Comparison of ENCODE assay signal across 8 mouse cellular contexts in the genomic region with DNA sequence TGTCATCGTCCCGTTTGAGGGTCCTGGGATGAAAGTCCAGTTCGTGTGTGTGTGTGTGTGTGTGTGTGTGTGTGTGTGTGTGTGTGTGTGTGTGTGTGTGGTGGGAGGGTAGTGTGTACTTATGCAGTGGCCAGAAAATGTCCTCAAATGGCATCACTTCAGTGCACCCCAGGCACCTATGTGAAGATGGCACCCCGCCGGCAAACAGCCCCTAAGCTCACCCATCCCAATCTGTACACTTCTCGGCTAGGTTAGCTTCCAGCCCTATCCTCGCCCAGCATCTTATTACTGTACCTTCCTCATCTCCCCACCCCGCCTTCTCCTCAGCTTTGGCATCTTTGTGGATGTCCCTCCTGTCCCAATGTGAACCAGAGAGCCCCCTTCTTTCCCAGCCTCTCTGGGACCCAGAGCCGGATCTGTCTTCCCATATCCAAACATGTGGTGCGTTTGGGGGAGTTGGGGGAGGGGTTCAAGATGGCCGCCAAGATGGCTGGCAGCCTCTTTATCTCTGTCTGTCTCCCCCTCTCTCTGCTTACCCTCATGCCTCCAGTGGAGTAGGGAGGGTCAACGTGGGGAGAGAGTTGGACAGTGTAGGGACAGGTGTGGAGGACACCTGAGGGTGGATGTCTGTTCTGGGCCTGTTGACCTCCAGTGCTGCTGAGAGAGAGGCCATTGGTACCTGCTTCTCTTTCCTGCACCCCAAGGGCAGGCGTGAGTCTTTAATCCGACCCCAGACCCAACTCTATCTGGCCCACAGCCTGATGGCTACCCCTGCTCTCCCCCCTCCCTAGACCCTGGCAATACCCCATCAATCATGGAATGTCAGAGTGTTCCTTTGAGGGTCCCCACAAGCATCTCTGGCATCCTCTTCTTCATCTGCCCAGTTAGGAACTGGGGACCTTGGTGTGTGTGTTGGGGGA. TPM values are rescaled to one million over a fixed set of nuclear protein-coding genes. Genes with fewer than 3 reads are reported as not detected.
DNase-seq lines count a peak whose midpoint lies in the region; ATAC-seq and TF ChIP-seq lines count a peak whose summit lies in the region.

No protein-coding gene starts in this region.

- H3K36me3 ChIP-seq in heart, postnatal 0 days (replicated peaks; ENCODE audit: control insufficient read depth, insufficient read depth, low read length), result no peaks in the 10 kb centered on the region
- H3K36me3 ChIP-seq in MEL (ENCODE audit: control insufficient read depth in 1 of 2, insufficient read depth in 2 of 2, low read length in 2 of 2), result no peaks in the 10 kb centered on the region
- H3K36me3 ChIP-seq in forebrain, embryonic 12.5 days (replicated peaks), result peaks cover 6% of the 10 kb centered on the region; the same call in 1 of the 2 replicates
- no peaks in the 10 kb centered on the region for H3K36me3 ChIP-seq in liver, embryonic 15.5 days (replicated peaks)

- ATAC-seq in heart, postnatal 0 days (ENCODE audit: insufficient read depth, low read depth), result no peak
- no peak for ATAC-seq in forebrain, embryonic 12.5 days (ENCODE audit: low FRiP score)
- ATAC-seq in liver, embryonic 15.5 days (ENCODE audit: insufficient read depth), result no peak
- no peak for ATAC-seq in activated CD4-positive, CD25-positive, alpha-beta regulatory T cell, adult 4 months

- H3K9me3 ChIP-seq in heart, postnatal 0 days (replicated peaks; ENCODE audit: control insufficient read depth, low read length), result no peaks in the 10 kb centered on the region
- no peaks in the 10 kb centered on the region for H3K9me3 ChIP-seq in MEL (replicated peaks; ENCODE audit: insufficient read depth, low read length)
- no peaks in the 10 kb centered on the region for H3K9me3 ChIP-seq in forebrain, embryonic 12.5 days
- H3K9me3 ChIP-seq in liver, embryonic 15.5 days (replicated peaks), result no peaks in the 10 kb centered on the region

- no peak for TF ChIP-seq RAD21 in MEL (IDR thresholded peaks at IDR 0.05; ENCODE audit: low read depth, low read length)

- H3K4me3 ChIP-seq in heart, postnatal 0 days (ENCODE audit: low read depth, low read length), result peak overlapping the region; percentile 89
- H3K4me3 ChIP-seq in MEL (ENCODE audit: control insufficient read depth in 1 of 2, insufficient read depth in 1 of 2, low read depth in 2 of 2, low read length in 2 of 2), result peak overlapping the region; percentile 60 to 84; a peak in 3 of 4 replicates
- peak overlapping the region; percentile 96 for H3K4me3 ChIP-seq in forebrain, embryonic 12.5 days (replicated peaks)
- H3K4me3 ChIP-seq in liver, embryonic 15.5 days (replicated peaks), result no peak overlapping the region

- H3K4me1 ChIP-seq in heart, postnatal 0 days (ENCODE audit: control insufficient read depth, insufficient read depth), result peaks cover 21% of the 10 kb centered on the region
- H3K4me1 ChIP-seq in MEL (ENCODE audit: control insufficient read depth in 1 of 2, insufficient read depth in 2 of 2, low read length in 2 of 2), result 0 out of 4 replicates have a peak, but pooled peaks cover 0 to 7% of the 10 kb centered on the region in 2 experiments
- H3K4me1 ChIP-seq in forebrain, embryonic 12.5 days, result peaks cover 57% of the 10 kb centered on the region
- H3K4me1 ChIP-seq in liver, embryonic 15.5 days (replicated peaks), result peaks cover 48% of the 10 kb centered on the region

- peak overlapping the region; percentile 100 for H3K4me2 ChIP-seq in heart, postnatal 0 days (ENCODE audit: low read depth, low read length)
- peak overlapping the region; percentile 84 for H3K4me2 ChIP-seq in forebrain, embryonic 12.5 days
- H3K4me2 ChIP-seq in liver, embryonic 15.5 days, result peak overlapping the region; percentile 89

- DNase-seq in heart, postnatal 0 days (ENCODE audit: low spot score), result no peak
- no peak for DNase-seq in heart, postnatal 36 days
- DNase-seq in MEL (ENCODE audit: low read depth, low spot score), result no peak
- DNase-seq in urinary bladder, postnatal 36 days (ENCODE audit: low spot score in 2 of 2), result no peak
- no peak for DNase-seq in kidney, postnatal 14 days

- intact Hi-C loops in heart, postnatal 36 days (cut with DNase I), result no loop called here

- no peak for TF ChIP-seq POLR2A in MEL (IDR thresholded peaks at IDR 0.05; ENCODE audit: control insufficient read depth in 1 of 2, insufficient read depth in 1 of 2, low read depth in 1 of 2, low read length in 2 of 2, poor library complexity in 1 of 2)

- no peak overlapping the region for H3K27ac ChIP-seq in heart, postnatal 0 days (ENCODE audit: low read depth)
- no peak overlapping the region for H3K27ac ChIP-seq in MEL (ENCODE audit: control insufficient read depth, low read depth, low read length)
- peak overlapping the region; percentile 99; the same call in 1 of the 2 replicates for H3K27ac ChIP-seq in forebrain, embryonic 12.5 days
- H3K27ac ChIP-seq in liver, embryonic 15.5 days (replicated peaks), result no peak overlapping the region

- 37% methylated on average over 14 of the region's 14 CpGs for WGBS in heart, postnatal 0 days
- WGBS in forebrain, embryonic 12.5 days, result 15% methylated on average over 14 of the region's 14 CpGs
- 28% methylated on average over 14 of the region's 14 CpGs for WGBS in liver, embryonic 15.5 days (ENCODE audit: insufficient replicate concordance)

- H3K9ac ChIP-seq in heart, postnatal 0 days (replicated peaks; ENCODE audit: low read depth, low read length), result no peak overlapping the region
- H3K9ac ChIP-seq in MEL (ENCODE audit: control insufficient read depth, low read depth, low read length, poor library complexity, severe bottlenecking), result peak overlapping the region; percentile 89
- H3K9ac ChIP-seq in forebrain, embryonic 12.5 days, result peak overlapping the region; percentile 91
- H3K9ac ChIP-seq in liver, embryonic 15.5 days, result no peak overlapping the region

- TF ChIP-seq EP300 in heart, postnatal 0 days (IDR thresholded peaks at IDR 0.05; ENCODE audit: low read depth), result no peak
- no peak for TF ChIP-seq EP300 in MEL (IDR thresholded peaks at IDR 0.05; ENCODE audit: low read depth in 1 of 2, low read length in 2 of 2)

- H3K79me2 ChIP-seq in MEL (ENCODE audit: control insufficient read depth, insufficient read depth, low read length, poor library complexity), result peaks cover 21% of the 10 kb centered on the region

- H3K27me3 ChIP-seq in heart, postnatal 0 days (ENCODE audit: control insufficient read depth, insufficient read depth, low read length), result peaks cover 4% of the 10 kb centered on the region; the same call in 1 of the 2 replicates
- no peaks in the 10 kb centered on the region for H3K27me3 ChIP-seq in MEL (ENCODE audit: control insufficient read depth in 1 of 2, insufficient read depth in 2 of 2, low read length in 2 of 2)
- H3K27me3 ChIP-seq in forebrain, embryonic 12.5 days, result peaks cover 2% of the 10 kb centered on the region; the same call in 1 of the 2 replicates
- peaks cover 64% of the 10 kb centered on the region for H3K27me3 ChIP-seq in liver, embryonic 15.5 days

- no peak for TF ChIP-seq CTCF in heart, postnatal 0 days (IDR thresholded peaks at IDR 0.05; ENCODE audit: low read depth)
- no peak for TF ChIP-seq CTCF in MEL (IDR thresholded peaks at IDR 0.05 in 2 of 3, conservative IDR thresholded peaks at IDR 0.05 in 1 of 3; ENCODE audit: control insufficient read depth in 1 of 3, insufficient read depth in 1 of 3, low read depth in 2 of 3, low read length in 3 of 3, poor library complexity in 1 of 3, severe bottlenecking in 1 of 3)

TF ChIP-seq in MEL, 35 proteins besides CTCF, POLR2A, EP300 and RAD21 (continues in another document):
- no peak for TF ChIP-seq SIN3A (IDR thresholded peaks at IDR 0.05; ENCODE audit: low read length)
- no peak for TF ChIP-seq UBTF (IDR thresholded peaks at IDR 0.05; ENCODE audit: borderline replicate concordance, insufficient read depth, low read depth, low read length)
- TF ChIP-seq E2F4 (IDR thresholded peaks at IDR 0.05; ENCODE audit: borderline replicate concordance, low read depth, low read length), result no peak
- TF ChIP-seq POLR2AphosphoS2 (IDR thresholded peaks at IDR 0.05; ENCODE audit: low read length), result no peak

RNA-seq across cellular contexts. Expression of a gene that starts 1.9 kb away (rescaled TPM):
- total RNA-seq in heart, postnatal 0 days (2014; rRNA removed; ENCODE audit: low replicate concordance), result 28.7 and 58.4 TPM in 2 replicates
- 3.8 and 4.4 TPM in 2 replicates for polyA plus RNA-seq in heart, postnatal 0 days (2015; fragmentation: Nextera tagmentation; extraction: Ambion mirVana)
- total RNA-seq in heart, postnatal 36 days (2021), result 10 to 100 TPM; 13.9 to 15.0 TPM
- total RNA-seq in MEL (2012; rRNA removed), result 17.7 and 21.7 TPM in 2 replicates
- polyA plus RNA-seq in MEL (2012; ENCODE audit: insufficient read depth in 1 of 2, insufficient read length in 2 of 2, low read depth in 1 of 2, low replicate concordance in 2 of 2, missing spikeins in 1 of 2), result 10 to 100 TPM in 1 of 2 experiments, not detected in 1; 35.3 TPM
- polyA plus RNA-seq in forebrain, embryonic 12.5 days (2016; fragmentation: Nextera tagmentation; extraction: Ambion mirVana), result 30.4 and 31.3 TPM in 2 replicates
- 1.1 and 1.6 TPM in 2 replicates for polyA plus RNA-seq in liver, embryonic 15.5 days (2015; fragmentation: Nextera tagmentation; extraction: Ambion mirVana)
- polyA plus RNA-seq in activated CD4-positive, CD25-positive, alpha-beta regulatory T cell, adult 4 months (2017; shearing (Covaris generic)), result 10 to 100 TPM in 1 of 2 experiments, 1 to 10 TPM in 1; 9.3 to 11.0 TPM

RNA-seq across cellular contexts. Expression of a gene that starts 53.2 kb away (rescaled TPM):
- total RNA-seq in heart, postnatal 0 days (2014; rRNA removed; ENCODE audit: low replicate concordance), result 0.08 and 1.3 TPM in 2 replicates
- 0.41 and 0.42 TPM in 2 replicates for polyA plus RNA-seq in heart, postnatal 0 days (2015; fragmentation: Nextera tagmentation; extraction: Ambion mirVana)
- total RNA-seq in heart, postnatal 36 days (2021), result under 1 TPM; 0.92 to 0.95 TPM
- total RNA-seq in MEL (2012; rRNA removed), result 0.29 and 0.35 TPM in 2 replicates
- under 1 TPM in 1 of 2 experiments, not detected in 1; 0.49 TPM for polyA plus RNA-seq in MEL (2012; ENCODE audit: insufficient read depth in 1 of 2, insufficient read length in 2 of 2, low read depth in 1 of 2, low replicate concordance in 2 of 2, missing spikeins in 1 of 2)
- polyA plus RNA-seq in forebrain, embryonic 12.5 days (2016; fragmentation: Nextera tagmentation; extraction: Ambion mirVana), result 0.88 and 0.90 TPM in 2 replicates
- 0.39 and 0.47 TPM in 2 replicates for polyA plus RNA-seq in liver, embryonic 15.5 days (2015; fragmentation: Nextera tagmentation; extraction: Ambion mirVana)
- under 1 TPM; 0.24 to 0.66 TPM for polyA plus RNA-seq in activated CD4-positive, CD25-positive, alpha-beta regulatory T cell, adult 4 months (2017; shearing (Covaris generic))

RNA-seq across cellular contexts. Expression of a gene that starts 53.5 kb away (rescaled TPM):
- total RNA-seq in heart, postnatal 0 days (2014; rRNA removed; ENCODE audit: low replicate concordance), result 109 and 155 TPM in 2 replicates
- polyA plus RNA-seq in heart, postnatal 0 days (2015; fragmentation: Nextera tagmentation; extraction: Ambion mirVana), result 19.2 and 21.5 TPM in 2 replicates
- 1 to 10 TPM; 1.2 to 2.4 TPM for total RNA-seq in heart, postnatal 36 days (2021)
- total RNA-seq in MEL (2012; rRNA removed), result 84.3 and 90.4 TPM in 2 replicates
- polyA plus RNA-seq in MEL (2012; ENCODE audit: insufficient read depth in 1 of 2, insufficient read length in 2 of 2, low read depth in 1 of 2, low replicate concordance in 2 of 2, missing spikeins in 1 of 2), result 100 to 1,000 TPM; 113 to 137 TPM
- polyA plus RNA-seq in forebrain, embryonic 12.5 days (2016; fragmentation: Nextera tagmentation; extraction: Ambion mirVana), result 59.0 and 61.0 TPM in 2 replicates
- 116 and 118 TPM in 2 replicates for polyA plus RNA-seq in liver, embryonic 15.5 days (2015; fragmentation: Nextera tagmentation; extraction: Ambion mirVana)
- polyA plus RNA-seq in activated CD4-positive, CD25-positive, alpha-beta regulatory T cell, adult 4 months (2017; shearing (Covaris generic)), result 10 to 100 TPM; 69.0 to 76.6 TPM

Comparison
In these comparisons a context has a peak if more than half of its experiments do, and no peak if none do; other contexts are left out.
1. H3K9ac ChIP-seq: peak in MEL (single experiment) and forebrain, embryonic 12.5 days (single experiment); none in heart, postnatal 0 days (single experiment) and liver, embryonic 15.5 days (single experiment).
2. Peak in every context shown above with its lines, with median percentiles within 50 percentile points of each other: H3K4me2 ChIP-seq.